Mouse (Mus musculus) G1E-ER4 (cell line): ENCODE measurements around the gene Zfp597. TPM values are rescaled to one million over a fixed set of nuclear protein-coding genes. Genes with fewer than 3 reads are reported as not detected.

Experiments used
- GATA1 ChIP-seq: IDR thresholded peaks from one replicate; pipeline ENCODE4 v1.8.0; 2012; ENCODE audit warnings: low read length, inconsistent platforms
- polyA plus RNA-seq: library from polyadenylated mRNA; stranded (reverse); fragments of >175 nt; gene quantifications from 2 replicates; pipeline ENCODE4 v1.2.3, GENCODE M21; 2012

The Zfp597 gene
- polyA plus RNA-seq, 1 experiment: 3.9 TPM

- no peak for TF ChIP-seq GATA1
These were observed 53.7 kb downstream of the Zfp597 start, which contains the start of gene Olfr15 for GRCm38 (mm10) chr16:3830588-3831109. Gene Olfr15, plus strand, starts transcription at chr16:3830878.

GRCm38 (mm10) chr16:3829727-3830126 is 54.6 kb downstream of the Zfp597 start:
- TF ChIP-seq GATA1: no peak

DNA sequence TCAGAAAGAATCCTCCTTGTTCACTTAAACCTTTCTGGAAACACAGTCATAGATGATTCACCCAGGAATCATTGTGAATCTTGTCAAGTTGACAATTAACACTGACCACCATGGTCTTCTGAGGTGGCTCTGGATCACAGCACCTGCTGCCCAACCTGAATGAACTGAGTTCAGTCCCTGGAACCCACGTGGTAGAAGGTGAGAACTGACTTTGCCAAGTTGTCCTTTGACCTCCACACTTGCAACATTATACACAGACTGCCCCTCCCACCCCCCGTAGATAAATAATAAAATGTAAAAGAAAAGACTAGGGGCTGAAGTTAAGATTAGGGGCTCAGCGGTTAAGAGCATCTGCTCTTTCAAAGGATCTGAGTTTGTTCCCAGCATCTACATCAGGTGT is 56.3 kb downstream of the Zfp597 start:
- no peak for TF ChIP-seq GATA1

GRCm38 (mm10) chr16:3820202-3820601 is 64.2 kb downstream of the Zfp597 start:
- no peak for TF ChIP-seq GATA1

Other genes starting within 250 kb of the Zfp597 start
- gene Mefv, start 166.5 kb downstream of the Zfp597 start, polyA plus RNA-seq: not detected in 2 replicates
- 13.5 and 17.1 TPM in 2 replicates for gene Zfp263, start 140.5 kb downstream of the Zfp597 start, polyA plus RNA-seq
- not detected in 2 replicates for gene Olfr15, start 53.7 kb downstream of the Zfp597 start, polyA plus RNA-seq
- 0.13 and 0.15 TPM in 2 replicates for gene Zfp174, start 37.3 kb downstream of the Zfp597 start, polyA plus RNA-seq
- 26.7 and 31.0 TPM in 2 replicates for gene Naa60, start 12.2 kb downstream of the Zfp597 start, polyA plus RNA-seq
- gene Gm20695, start 87 bp upstream of the Zfp597 start, polyA plus RNA-seq: not detected in 2 replicates
- gene 1700037C18Rik, start 24.1 kb upstream of the Zfp597 start, polyA plus RNA-seq: 9.7 and 12.7 TPM in 2 replicates
- gene Cluap1, start 24.2 kb upstream of the Zfp597 start, polyA plus RNA-seq: 34.6 and 36.0 TPM in 2 replicates
- 0.01 TPM in 1 of 2 replicates, not detected in the other for gene Nlrc3, start 92.1 kb upstream of the Zfp597 start, polyA plus RNA-seq
- gene Slx4, start 119.2 kb upstream of the Zfp597 start, polyA plus RNA-seq: 15.2 and 26.2 TPM in 2 replicates
- not detected in 2 replicates for gene Dnase1, start 152.4 kb upstream of the Zfp597 start, polyA plus RNA-seq
- 266 and 381 TPM in 2 replicates for gene Trap1, start 193.3 kb upstream of the Zfp597 start, polyA plus RNA-seq